Mouse (Mus musculus) large intestine, adult 2 months (tissue): Measurements from ENCODE around the gene Abca3. TPM values are rescaled to one million over a fixed set of nuclear protein-coding genes. Genes with fewer than 3 reads are reported as not detected.
"Not testable (repeated sequence)": the region's sequence is repeated elsewhere in the genome, so short reads cannot be mapped to it uniquely, and the experiment has no call there.

Experiments
- DNase-seq: peaks from one replicate; pipeline ENCODE4 v3.0.0-alpha.2; 2012; ENCODE audit warnings: low read depth, low spot score
- WGBS: fragments of 180-500 bp; shearing (Covaris S2); methylation state at CpG from one replicate; pipeline ENCODE4 v1.1.7; 2018; 5-methylcytosine and 5-hydroxymethylcytosine counted together
- polyA plus RNA-seq: library from polyadenylated mRNA; depleted of rRNA; stranded (reverse); fragments of >200 nt; gene quantifications from 2 replicates; pipeline ENCODE4 v1.2.3, GENCODE M21; 2012

Abca3 gene
- polyA plus RNA-seq, 1 experiment: 23.2 TPM

GRCm38 (mm10) chr17:24375886-24376285 lies 24.1 kb downstream of the Abca3 start:
- WGBS: 91% methylated on average over 6 of the region's 6 CpGs
- DNase-seq: no peak

DNA sequence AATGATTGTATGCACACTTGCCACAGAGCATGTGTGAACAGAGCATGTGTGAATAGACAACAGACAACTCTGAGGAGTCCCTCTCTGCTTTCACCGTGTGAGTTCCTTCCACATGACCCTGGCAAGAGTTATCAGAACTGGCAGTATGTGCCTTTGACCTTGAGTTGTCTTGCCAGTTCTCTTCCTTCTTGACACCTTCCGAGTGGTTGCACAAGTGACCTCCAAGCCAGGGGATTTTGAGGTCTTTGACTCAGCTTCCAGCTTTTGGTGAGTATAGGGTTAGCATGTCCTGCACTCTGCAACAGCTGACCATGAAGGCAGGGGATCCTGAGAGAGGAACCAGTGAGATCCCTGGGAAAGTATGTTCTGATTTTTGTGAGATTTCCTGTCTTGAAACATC lies 26.7 kb downstream of the Abca3 start:
- 73% methylated on average over 2 of the region's 2 CpGs for WGBS
- no peak for DNase-seq

GRCm38 (mm10) chr17:24383789-24384188 lies 32.0 kb downstream of the Abca3 start:
- 68% methylated on average over 8 of the region's 8 CpGs for WGBS
- no peak for DNase-seq

DNA sequence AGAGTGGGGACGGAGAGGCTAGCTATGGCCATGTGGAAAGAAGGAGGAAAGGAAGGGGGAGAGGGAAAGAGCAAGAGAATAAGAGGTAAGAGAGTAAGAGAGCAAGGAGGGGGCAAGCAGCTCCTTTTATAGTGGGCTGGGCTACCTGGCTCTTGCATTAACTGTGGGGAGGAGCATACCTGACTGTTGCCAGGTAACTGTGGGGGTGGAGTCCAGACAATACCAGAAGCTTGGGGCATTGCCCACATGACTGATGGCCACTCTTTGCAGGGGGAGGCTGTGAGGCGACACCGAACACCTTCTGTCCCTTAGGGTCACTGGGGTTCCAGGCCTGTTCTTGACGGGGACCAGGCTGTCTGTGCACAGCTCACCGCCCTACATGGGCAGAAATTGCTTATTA lies 37.0 kb downstream of the Abca3 start:
- DNase-seq: no peak
- WGBS: 92% methylated on average over 5 of the region's 5 CpGs

GRCm38 (mm10) chr17:24389865-24390264 lies 38.1 kb downstream of the Abca3 start:
- WGBS: 9% methylated on average over 2 of the region's 2 CpGs
- DNase-seq: peak; percentile 18

DNA sequence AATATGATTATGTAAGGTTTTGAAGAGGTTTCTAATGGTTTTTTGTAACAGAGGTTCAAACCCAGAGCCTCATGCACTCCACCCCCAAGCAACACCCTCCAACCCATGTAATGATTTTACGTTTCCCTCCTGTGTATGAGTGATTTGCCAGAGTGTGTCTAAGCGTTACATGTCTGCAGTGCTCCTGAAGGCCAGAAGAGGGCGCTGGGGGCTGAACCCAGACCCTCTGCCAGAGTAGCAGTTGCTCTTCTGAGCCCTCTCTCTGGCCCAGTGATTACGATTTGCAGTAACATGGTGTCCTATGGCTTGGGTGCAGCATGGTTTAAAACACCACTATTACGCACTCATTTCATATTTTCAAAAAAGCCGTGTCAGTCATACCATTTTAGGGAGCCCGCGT lies 39.4 kb downstream of the Abca3 start:
- DNase-seq: no peak
- whole genome bisulfite sequencing: 78% methylated on average over 8 of the region's 8 CpGs

GRCm38 (mm10) chr17:24393527-24393926 lies 41.8 kb downstream of the Abca3 start:
- 11% methylated on average over 4 of the region's 4 CpGs for WGBS
- DNase-seq: peak; percentile 60

- DNase-seq: no peak
- 70% methylated on average over 7 of the region's 7 CpGs for whole genome bisulfite sequencing
Observed at GRCm38 (mm10) chr17:24394456-24394855, 42.7 kb downstream of the Abca3 start.

DNA sequence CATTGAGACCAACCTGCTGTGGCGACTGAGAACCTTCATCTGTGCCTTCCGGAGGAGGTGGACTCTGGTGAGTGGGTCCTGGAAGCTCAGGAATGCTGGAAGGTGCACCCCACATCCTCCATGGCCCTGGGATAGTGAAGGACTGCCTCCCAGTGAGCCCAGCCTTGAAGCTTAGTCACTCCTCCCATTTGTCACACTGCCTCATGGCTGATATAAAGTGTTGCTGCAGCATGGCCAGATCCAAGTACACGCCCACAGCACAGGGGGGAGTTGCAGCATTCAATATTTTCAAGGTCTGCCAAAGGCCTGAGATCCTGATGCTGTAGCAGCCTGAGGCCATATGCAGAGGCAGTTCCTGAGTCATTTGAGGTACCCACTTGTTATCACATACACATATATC lies 50.6 kb downstream of the Abca3 start:
- 86% methylated on average over 3 of the region's 3 CpGs for WGBS
- DNase-seq: no peak

DNA sequence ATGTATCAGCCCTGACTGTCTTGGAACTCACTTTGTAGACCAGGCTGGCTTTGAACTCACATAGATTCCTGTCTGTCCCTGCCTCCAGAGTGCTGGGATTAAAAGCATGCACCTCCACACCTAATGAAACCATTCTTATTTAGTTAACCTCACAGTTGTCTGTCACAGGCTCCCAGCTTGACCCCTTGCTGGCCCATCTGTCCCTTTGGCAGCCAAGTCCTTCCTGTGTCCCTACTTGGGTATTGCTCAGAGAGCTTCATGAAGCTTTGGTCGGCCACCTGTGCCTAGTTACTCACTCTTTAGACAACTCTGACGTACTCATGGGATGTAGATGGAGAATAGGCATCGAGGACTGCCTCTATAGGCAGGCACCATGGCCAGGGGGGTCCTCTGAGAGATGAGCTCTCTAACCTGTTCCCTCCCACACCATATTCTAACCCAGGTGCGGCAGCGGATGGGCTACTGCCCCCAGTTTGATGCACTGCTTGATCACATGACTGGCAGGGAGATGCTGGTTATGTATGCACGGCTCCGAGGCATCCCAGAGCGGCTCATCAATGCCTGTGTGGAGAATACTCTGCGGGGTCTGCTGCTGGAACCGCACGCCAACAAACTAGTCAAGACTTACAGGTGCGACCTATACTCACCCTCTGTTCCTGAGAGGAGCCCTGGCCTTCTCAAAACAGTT lies 55.5 kb downstream of the Abca3 start:
- 88% methylated on average over 12 of the region's 12 CpGs for WGBS
- no peak for DNase-seq

- DNase-seq: no peak
- WGBS: 9% methylated on average over 22 of the region's 22 CpGs
Observed at GRCm38 (mm10) chr17:24413557-24414211, 61.9 kb downstream of the Abca3 start.

DNA sequence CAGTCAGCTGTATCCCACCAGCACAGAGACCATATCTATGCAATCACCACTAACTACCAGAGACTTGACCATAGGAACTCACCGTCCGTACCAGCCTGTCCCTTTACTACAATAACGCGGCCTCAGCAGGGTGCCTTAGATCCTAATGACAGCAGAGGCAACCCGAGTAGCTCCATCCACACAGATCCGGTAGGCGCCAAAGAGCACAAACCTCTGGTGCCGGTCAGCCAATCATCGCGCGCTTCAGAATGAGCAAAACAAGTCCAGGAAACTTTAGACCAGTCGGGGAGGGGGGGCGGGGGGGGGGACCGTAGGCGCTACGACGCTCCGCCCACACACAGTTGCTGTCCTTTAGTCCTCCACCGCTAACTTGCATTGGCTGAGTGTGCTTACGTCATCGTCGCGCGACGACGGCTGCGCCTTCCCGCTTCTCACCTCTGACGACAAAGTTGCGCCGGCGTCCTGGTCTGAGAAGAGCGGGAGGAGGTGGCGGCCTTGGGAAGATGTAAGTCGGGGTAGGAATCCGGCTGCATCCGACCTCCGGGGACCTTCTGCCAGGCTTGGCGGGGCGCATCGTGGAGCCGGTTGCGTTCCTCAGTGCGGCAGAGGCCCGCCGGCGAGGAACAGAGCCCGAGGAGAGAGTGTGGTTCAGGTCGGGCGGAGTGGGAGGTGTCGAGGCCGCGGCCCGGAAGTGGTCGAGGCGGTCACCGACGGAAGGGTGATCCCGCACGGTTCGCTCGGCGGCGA lies 62.7 kb downstream of the Abca3 start, which contains the start of gene Rnps1:
TSS of gene Rnps1 (plus strand) at position 336 of the 747 bp plus-strand sequence.
- peak; percentile 97 for DNase-seq
- WGBS: under 1% methylated on average over 64 of the region's 64 CpGs

GRCm38 (mm10) chr17:24415011-24415410 lies 63.3 kb downstream of the Abca3 start:
- under 1% methylated on average over 21 of the region's 21 CpGs for WGBS
- DNase-seq: no peak

DNA sequence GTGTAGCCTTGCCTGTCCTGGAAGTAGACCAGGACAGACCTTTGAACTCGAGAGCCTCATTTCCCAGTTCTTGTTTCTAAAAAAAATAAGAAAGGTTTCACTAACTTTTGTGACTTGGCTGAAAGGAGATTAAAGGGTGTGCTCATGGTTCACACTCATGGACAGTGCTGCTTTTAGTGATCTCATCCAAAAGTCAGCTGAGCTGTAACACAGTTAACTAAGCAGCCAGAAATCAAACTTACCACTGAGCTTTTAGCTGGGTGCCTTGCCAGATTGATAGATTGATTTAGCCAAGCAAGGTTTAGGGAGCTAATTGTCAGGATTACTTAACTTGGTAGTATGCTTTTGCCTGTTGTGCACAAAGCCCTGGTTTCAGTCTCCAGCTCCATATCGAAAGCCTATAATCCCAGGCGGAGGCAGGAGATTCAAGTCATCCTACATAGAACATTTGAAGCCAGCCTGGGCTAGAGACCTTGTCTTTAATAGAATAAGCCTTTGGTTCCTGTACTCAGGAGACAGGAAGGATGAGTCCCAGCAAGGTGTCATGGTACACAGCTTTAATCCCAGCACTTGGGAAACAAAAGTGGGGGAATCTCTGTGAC lies 64.4 kb downstream of the Abca3 start:
- WGBS: 55% methylated on average over 3 of the region's 3 CpGs
- DNase-seq: no peak

GRCm38 (mm10) chr17:24423114-24423513 lies 71.4 kb downstream of the Abca3 start:
- no peak for DNase-seq
- 80% methylated on average over 4 of the region's 4 CpGs for WGBS

GRCm38 (mm10) chr17:24424489-24424888 lies 72.7 kb downstream of the Abca3 start:
- WGBS: 89% methylated on average over 5 of the region's 5 CpGs
- no peak for DNase-seq

DNA sequence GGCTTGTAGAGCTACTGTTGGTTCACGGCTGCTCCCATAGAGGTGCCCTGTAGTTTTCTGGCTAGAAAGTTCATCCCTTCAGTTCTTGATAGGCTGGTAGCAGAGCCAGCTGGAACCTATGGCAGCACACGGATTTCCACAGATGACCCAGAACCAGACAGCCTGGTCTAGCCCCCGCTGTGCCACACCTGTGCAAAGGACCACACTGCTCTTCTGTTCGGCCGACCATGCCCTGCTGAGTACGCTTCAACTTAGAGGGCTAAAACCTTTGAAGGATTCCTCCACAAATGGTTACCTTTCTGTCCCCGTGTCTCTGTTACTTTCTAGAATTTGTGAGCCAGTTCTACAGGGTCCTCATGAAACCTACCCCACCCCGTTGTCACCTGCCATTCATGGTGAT lies 73.6 kb downstream of the Abca3 start:
- not testable (repeated sequence) for DNase-seq
- 38% methylated on average over 6 of the region's 8 CpGs for WGBS

DNA sequence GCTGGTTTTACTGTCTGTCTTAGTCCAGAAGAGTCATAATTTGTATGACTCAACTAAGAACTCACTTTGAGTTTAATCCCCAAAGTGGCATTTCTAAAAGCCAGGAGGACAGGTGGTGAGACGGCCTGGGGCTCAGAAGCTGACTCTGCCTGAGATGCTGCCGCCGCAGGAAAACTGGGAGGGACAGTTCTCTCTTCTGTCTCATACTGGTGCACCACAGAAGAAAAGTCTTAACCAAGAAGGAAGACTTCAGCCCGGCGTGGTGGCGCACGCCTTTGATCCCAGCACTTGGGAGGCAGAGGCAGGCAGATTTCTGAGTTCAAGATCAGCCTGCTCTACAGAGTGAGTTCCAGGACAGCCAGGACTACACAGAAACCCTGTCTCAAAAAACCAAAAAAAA lies 74.2 kb downstream of the Abca3 start:
- DNase-seq: no peak
- WGBS: 42% methylated on average over 7 of the region's 7 CpGs

GRCm38 (mm10) chr17:24426471-24427169 lies 74.9 kb downstream of the Abca3 start, which contains the start of gene Eci1:
Gene Eci1 (plus strand): TSS chr17:24426641.
- WGBS: under 1% methylated on average over 48 of the region's 48 CpGs
- peak; percentile 94 for DNase-seq

- no peak for DNase-seq
- 2% methylated on average over 8 of the region's 8 CpGs for WGBS
Observed at GRCm38 (mm10) chr17:24427170-24427557, 75.4 kb downstream of the Abca3 start.
